Mouse (Mus musculus): ENCODE data around the gene Gstp3. TPM values are rescaled to one million over a fixed set of nuclear protein-coding genes. Genes with fewer than 3 reads are reported as not detected.
"Not testable (repeated sequence)": the region's sequence is repeated elsewhere in the genome, so short reads cannot be mapped to it uniquely, and the experiment has no call there.

Gene Gstp3
- total and polyA plus RNA-seq, 2 experiments from 2014 or later = not detected

- H3K36me3 ChIP-seq (replicated peaks; ENCODE audit: control insufficient read depth, insufficient read depth, low read length) = no peaks in the 10 kb centered on the region
- peak within 1 kb of the TSS; percentile 40 for H3K4me2 ChIP-seq (ENCODE audit: low read depth, low read length)
- ATAC-seq (ENCODE audit: insufficient read depth, low read depth) = peak; percentile 74
- 37% methylated on average over 16 of the region's 16 CpGs for WGBS
- no peaks in the 10 kb centered on the region for H3K27me3 ChIP-seq (ENCODE audit: control insufficient read depth, insufficient read depth, low read length)
- H3K9ac ChIP-seq (replicated peaks; ENCODE audit: low read depth, low read length) = no peak within 1 kb of the TSS
- peak within 1 kb of the TSS; percentile 7; the same call in 1 of the 2 replicates for H3K4me3 ChIP-seq (ENCODE audit: low read depth, low read length)
- DNase-seq (ENCODE audit: low spot score) = peak; percentile 84
- H3K27ac ChIP-seq (ENCODE audit: low read depth) = peak within 1 kb of the TSS; percentile 59
- H3K9me3 ChIP-seq (replicated peaks; ENCODE audit: control insufficient read depth, low read length) = no peaks in the 10 kb centered on the region
- H3K4me1 ChIP-seq (ENCODE audit: control insufficient read depth, insufficient read depth) = no peaks in the 10 kb centered on the region
- TF ChIP-seq CTCF (IDR thresholded peaks at IDR 0.05; ENCODE audit: low read depth) = peak; percentile 40; the same call in 1 of the 2 replicates
- no peak for TF ChIP-seq EP300 (IDR thresholded peaks at IDR 0.05; ENCODE audit: low read depth)
Measured at GRCm38 (mm10) chr19:4045966-4046865, 13.2 kb downstream of the Gstp3 start, which contains the start of gene Gstp2. Gstp2 (minus strand) TSS chr19:4046023.

- 82% methylated on average over 5 of the region's 5 CpGs for WGBS
- not testable (repeated sequence) for H3K9ac ChIP-seq (replicated peaks; ENCODE audit: low read depth, low read length); H3K4me2 ChIP-seq (ENCODE audit: low read depth, low read length); H3K36me3 ChIP-seq (replicated peaks; ENCODE audit: control insufficient read depth, insufficient read depth, low read length); DNase-seq (ENCODE audit: low spot score); H3K9me3 ChIP-seq (replicated peaks; ENCODE audit: control insufficient read depth, low read length); ATAC-seq (ENCODE audit: insufficient read depth, low read depth); H3K4me3 ChIP-seq (ENCODE audit: low read depth, low read length); H3K27ac ChIP-seq (ENCODE audit: low read depth); H3K4me1 ChIP-seq (ENCODE audit: control insufficient read depth, insufficient read depth); H3K27me3 ChIP-seq (ENCODE audit: control insufficient read depth, insufficient read depth, low read length)
Measured at GRCm38 (mm10) chr19:4044109-4044508, 15.3 kb downstream of the Gstp3 start.

GRCm38 (mm10) chr19:4042124-4042523 is 17.2 kb downstream of the Gstp3 start:
- no peak for DNase-seq (ENCODE audit: low spot score)
- Histone ChIP-seq H3K27me3 (ENCODE audit: control insufficient read depth, insufficient read depth, low read length) (no peaks in the 10 kb centered on the region), H3K4me2 (ENCODE audit: low read depth, low read length) (no peak overlapping the region), H3K27ac (ENCODE audit: low read depth) (no peak overlapping the region), H3K4me1 (ENCODE audit: control insufficient read depth, insufficient read depth) (peaks cover 8% of the 10 kb centered on the region), H3K4me3 (ENCODE audit: low read depth, low read length) (no peak overlapping the region), H3K9ac (replicated peaks; ENCODE audit: low read depth, low read length) (no peak overlapping the region), H3K36me3 (replicated peaks; ENCODE audit: control insufficient read depth, insufficient read depth, low read length) (no peaks in the 10 kb centered on the region), H3K9me3 (replicated peaks; ENCODE audit: control insufficient read depth, low read length) (no peaks in the 10 kb centered on the region)
- WGBS = 54% methylated on average over 14 of the region's 14 CpGs
- ATAC-seq (ENCODE audit: insufficient read depth, low read depth) = no peak
- TF ChIP-seq EP300 (IDR thresholded peaks at IDR 0.05; ENCODE audit: low read depth) = no peak
- no peak for TF ChIP-seq CTCF (IDR thresholded peaks at IDR 0.05; ENCODE audit: low read depth)

GRCm38 (mm10) chr19:4041500-4041899 is 17.9 kb downstream of the Gstp3 start:
- not testable (repeated sequence) for H3K27ac ChIP-seq (ENCODE audit: low read depth); H3K9me3 ChIP-seq (replicated peaks; ENCODE audit: control insufficient read depth, low read length); H3K4me2 ChIP-seq (ENCODE audit: low read depth, low read length); ATAC-seq (ENCODE audit: insufficient read depth, low read depth); H3K9ac ChIP-seq (replicated peaks; ENCODE audit: low read depth, low read length); H3K27me3 ChIP-seq (ENCODE audit: control insufficient read depth, insufficient read depth, low read length); H3K4me1 ChIP-seq (ENCODE audit: control insufficient read depth, insufficient read depth); H3K36me3 ChIP-seq (replicated peaks; ENCODE audit: control insufficient read depth, insufficient read depth, low read length); DNase-seq (ENCODE audit: low spot score); H3K4me3 ChIP-seq (ENCODE audit: low read depth, low read length)
- 95% methylated on average over 3 of the region's 4 CpGs for WGBS

GRCm38 (mm10) chr19:4040941-4041340 is 18.4 kb downstream of the Gstp3 start:
- DNase-seq (ENCODE audit: low spot score); H3K9me3 ChIP-seq (replicated peaks; ENCODE audit: control insufficient read depth, low read length); H3K4me1 ChIP-seq (ENCODE audit: control insufficient read depth, insufficient read depth); ATAC-seq (ENCODE audit: insufficient read depth, low read depth); H3K4me2 ChIP-seq (ENCODE audit: low read depth, low read length); H3K36me3 ChIP-seq (replicated peaks; ENCODE audit: control insufficient read depth, insufficient read depth, low read length); H3K27ac ChIP-seq (ENCODE audit: low read depth); H3K9ac ChIP-seq (replicated peaks; ENCODE audit: low read depth, low read length); H3K4me3 ChIP-seq (ENCODE audit: low read depth, low read length); H3K27me3 ChIP-seq (ENCODE audit: control insufficient read depth, insufficient read depth, low read length): not testable (repeated sequence)
- WGBS = 82% methylated on average over 5 of the region's 5 CpGs

- Histone ChIP-seq H3K4me1 (ENCODE audit: control insufficient read depth, insufficient read depth) (peaks cover 8% of the 10 kb centered on the region), H3K4me2 (ENCODE audit: low read depth, low read length) (peak within 1 kb of the TSS; percentile 84), H3K9me3 (replicated peaks; ENCODE audit: control insufficient read depth, low read length) (no peaks in the 10 kb centered on the region), H3K36me3 (replicated peaks; ENCODE audit: control insufficient read depth, insufficient read depth, low read length) (0 out of 2 replicates have a peak, but pooled peaks cover 6% of the 10 kb centered on the region), H3K27ac (ENCODE audit: low read depth) (peak within 1 kb of the TSS; percentile 58), H3K4me3 (ENCODE audit: low read depth, low read length) (peak within 1 kb of the TSS; percentile 63), H3K27me3 (ENCODE audit: control insufficient read depth, insufficient read depth, low read length) (no peaks in the 10 kb centered on the region), H3K9ac (replicated peaks; ENCODE audit: low read depth, low read length) (peak within 1 kb of the TSS; percentile 71)
- ATAC-seq (ENCODE audit: insufficient read depth, low read depth) (peak; percentile 90), DNase-seq (ENCODE audit: low spot score) (peak; percentile 88)
- WGBS = under 1% methylated on average over 26 of the region's 26 CpGs
- TF ChIP-seq CTCF (IDR thresholded peaks at IDR 0.05; ENCODE audit: low read depth) (peak; percentile 24), EP300 (IDR thresholded peaks at IDR 0.05; ENCODE audit: low read depth) (no peak)
Measured at GRCm38 (mm10) chr19:4037788-4038232, 21.6 kb downstream of the Gstp3 start, which contains the start of gene Gstp1. Gstp1 (minus strand) TSS chr19:4037985.

GRCm38 (mm10) chr19:4037154-4037787 is 22.1 kb downstream of the Gstp3 start:
- H3K27me3 ChIP-seq (ENCODE audit: control insufficient read depth, insufficient read depth, low read length); ATAC-seq (ENCODE audit: insufficient read depth, low read depth); H3K9me3 ChIP-seq (replicated peaks; ENCODE audit: control insufficient read depth, low read length); DNase-seq (ENCODE audit: low spot score); H3K4me1 ChIP-seq (ENCODE audit: control insufficient read depth, insufficient read depth); H3K36me3 ChIP-seq (replicated peaks; ENCODE audit: control insufficient read depth, insufficient read depth, low read length): not testable (repeated sequence)
- Histone ChIP-seq H3K4me2 (ENCODE audit: low read depth, low read length) (peak overlapping the region; percentile 84), H3K4me3 (ENCODE audit: low read depth, low read length) (peak overlapping the region; percentile 63), H3K9ac (replicated peaks; ENCODE audit: low read depth, low read length) (peak overlapping the region; percentile 71), H3K27ac (ENCODE audit: low read depth) (peak overlapping the region; percentile 58)
- WGBS = 21% methylated on average over 7 of the region's 8 CpGs
